18 mouse cellular contexts compared by ENCODE assay signal in genomic region chr7:82838414-82838813, GRCm38 (mm10). TPM values are rescaled to one million over a fixed set of nuclear protein-coding genes. Genes with fewer than 3 reads are reported as not detected.
A peak's percentile ranks its signal among the peaks of the same experiment; 100 is the strongest.
DNase-seq lines count a peak whose midpoint lies in the region; ATAC-seq and TF ChIP-seq lines count a peak whose summit lies in the region.
"Had no signal": no experiment of that assay in that cellular context is flagged by ENCODE, and none has a peak within 500 bp of the region (broad histone marks: within the 10 kb centered on the region; RNA-seq: fewer than 3 reads in every experiment).

No protein-coding gene starts in this region.

- peak; percentile 33 for DNase-seq in intestine, embryonic 14.5 days (ENCODE audit: low spot score)
- DNase-seq in 416B (ENCODE audit: low read depth), result peak; percentile 17
- no peak for DNase-seq in layer of hippocampus, adult 9-11 months
- DNase-seq: adrenal gland, postnatal 10 days; cerebellum, adult 11-12 months; gastrocnemius, postnatal 25 days; kidney, adult 11 months; midbrain, embryonic 14.5 days; right cerebral cortex, postnatal 14 days had no signal

- H3K9me3 ChIP-seq in intestine, embryonic 14.5 days (ENCODE audit: control insufficient read depth, low read length), result no peaks in the 10 kb centered on the region
- no peaks in the 10 kb centered on the region for H3K9me3 ChIP-seq in intestine, postnatal 0 days (ENCODE audit: control insufficient read depth)
- H3K9me3 ChIP-seq in kidney, embryonic 15.5 days (replicated peaks), result no peaks in the 10 kb centered on the region
- H3K9me3 ChIP-seq: forebrain, embryonic 12.5 days; heart, embryonic 10.5 days; hindbrain, embryonic 13.5 days; liver, embryonic 15.5 days had no signal

- no peak overlapping the region for H3K4me2 ChIP-seq in intestine, embryonic 14.5 days (ENCODE audit: low read length)
- H3K4me2 ChIP-seq in intestine, postnatal 0 days (replicated peaks; ENCODE audit: low read depth), result no peak overlapping the region
- no peak overlapping the region for H3K4me2 ChIP-seq in kidney, embryonic 15.5 days
- H3K4me2 ChIP-seq: forebrain, embryonic 12.5 days; hindbrain, embryonic 13.5 days; liver, embryonic 15.5 days had no signal

- no peak for TF ChIP-seq POLR2A in bone marrow macrophage, adult 2 months (IDR thresholded peaks at IDR 0.05; ENCODE audit: borderline replicate concordance, low read depth, low read length)

- peak overlapping the region; percentile 69 for H3K27ac ChIP-seq in intestine, embryonic 14.5 days (ENCODE audit: low read depth)
- no peak overlapping the region for H3K27ac ChIP-seq in intestine, postnatal 0 days (ENCODE audit: low read depth, low read length)
- peak overlapping the region; percentile 52 for H3K27ac ChIP-seq in bone marrow macrophage, adult 2 months (ENCODE audit: insufficient read depth, low read depth, low read length)
- H3K27ac ChIP-seq in macrophage, result peak overlapping the region; percentile 72
- no peak overlapping the region for H3K27ac ChIP-seq in kidney, embryonic 15.5 days
- H3K27ac ChIP-seq: forebrain, embryonic 12.5 days; heart, embryonic 10.5 days; hindbrain, embryonic 13.5 days; kidney, postnatal 0 days; liver, embryonic 15.5 days had no signal

- peaks cover 17% of the 10 kb centered on the region for H3K4me1 ChIP-seq in intestine, embryonic 14.5 days (replicated peaks; ENCODE audit: control insufficient read depth, insufficient read depth, low read length)
- H3K4me1 ChIP-seq in intestine, postnatal 0 days (replicated peaks; ENCODE audit: control insufficient read depth, insufficient read depth, low read length), result no peaks in the 10 kb centered on the region
- peaks cover 17% of the 10 kb centered on the region for H3K4me1 ChIP-seq in bone marrow macrophage, adult 2 months (ENCODE audit: control insufficient read depth, insufficient read depth, low read length)
- 0 out of 2 replicates have a peak, but pooled peaks cover 5% of the 10 kb centered on the region for H3K4me1 ChIP-seq in kidney, embryonic 15.5 days
- H3K4me1 ChIP-seq: heart, embryonic 10.5 days; liver, embryonic 15.5 days had no signal

- H3K4me3 ChIP-seq in intestine, embryonic 14.5 days (ENCODE audit: low read depth, low read length), result no peak overlapping the region
- H3K4me3 ChIP-seq in intestine, postnatal 0 days (ENCODE audit: low read depth, low read length), result no peak overlapping the region
- no peak overlapping the region for H3K4me3 ChIP-seq in bone marrow macrophage, adult 2 months (ENCODE audit: insufficient read depth, low read length)
- H3K4me3 ChIP-seq in macrophage (ENCODE audit: inconsistent target), result no peak overlapping the region
- H3K4me3 ChIP-seq in kidney, embryonic 15.5 days (replicated peaks), result no peak overlapping the region
- H3K4me3 ChIP-seq: forebrain, embryonic 12.5 days; heart, embryonic 10.5 days; hindbrain, embryonic 13.5 days; liver, embryonic 15.5 days had no signal

- no peak for TF ChIP-seq CTCF in intestine, postnatal 0 days (IDR thresholded peaks at IDR 0.05; ENCODE audit: low read depth)
- no peak for TF ChIP-seq CTCF in bone marrow macrophage, adult 2 months (IDR thresholded peaks at IDR 0.05; ENCODE audit: low read depth, low read length)

- no peak for ATAC-seq in intestine, embryonic 14.5 days (replicated peaks; ENCODE audit: low FRiP score, low TSS enrichment, low read depth)
- ATAC-seq in intestine, postnatal 0 days, result no peak
- ATAC-seq in kidney, embryonic 15.5 days (replicated peaks; ENCODE audit: low FRiP score), result no peak

- H3K27me3 ChIP-seq in intestine, embryonic 14.5 days (replicated peaks; ENCODE audit: control insufficient read depth, insufficient read depth, low read length), result no peaks in the 10 kb centered on the region
- no peaks in the 10 kb centered on the region for H3K27me3 ChIP-seq in intestine, postnatal 0 days (replicated peaks; ENCODE audit: control insufficient read depth, insufficient read depth, low read length)
- no peaks in the 10 kb centered on the region for H3K27me3 ChIP-seq in kidney, embryonic 15.5 days
- H3K27me3 ChIP-seq: forebrain, embryonic 12.5 days; hindbrain, embryonic 13.5 days; liver, embryonic 15.5 days had no signal

- no peak overlapping the region for H3K9ac ChIP-seq in intestine, embryonic 14.5 days (ENCODE audit: low read length)
- no peak overlapping the region for H3K9ac ChIP-seq in intestine, postnatal 0 days (ENCODE audit: low read depth, low read length)
- no peak overlapping the region for H3K9ac ChIP-seq in kidney, embryonic 15.5 days
- H3K9ac ChIP-seq: forebrain, embryonic 12.5 days; hindbrain, embryonic 13.5 days; liver, embryonic 15.5 days had no signal

- no peaks in the 10 kb centered on the region for H3K79me2 ChIP-seq in macrophage (ENCODE audit: inconsistent target)

- H3K36me3 ChIP-seq in intestine, embryonic 14.5 days (ENCODE audit: control insufficient read depth, insufficient read depth, low read length), result no peaks in the 10 kb centered on the region
- no peaks in the 10 kb centered on the region for H3K36me3 ChIP-seq in intestine, postnatal 0 days (ENCODE audit: control insufficient read depth, insufficient read depth)
- no peaks in the 10 kb centered on the region for H3K36me3 ChIP-seq in macrophage (ENCODE audit: inconsistent target)
- no peaks in the 10 kb centered on the region for H3K36me3 ChIP-seq in kidney, embryonic 15.5 days
- H3K36me3 ChIP-seq: forebrain, embryonic 12.5 days; heart, embryonic 10.5 days; hindbrain, embryonic 13.5 days; liver, embryonic 15.5 days had no signal

- WGBS in intestine, embryonic 14.5 days, result 64% methylated on average over 1 of the region's 1 CpGs
- WGBS in intestine, postnatal 0 days, result 71% methylated on average over 1 of the region's 1 CpGs
- 0% methylated on average over 1 of the region's 1 CpGs for WGBS in macrophage (ENCODE audit: missing documents)
- WGBS in kidney, embryonic 15.5 days, result 48% methylated on average over 1 of the region's 1 CpGs

RNA-seq across cellular contexts. Expression of gene Mex3b, which starts 28.7 kb away (rescaled TPM):
- polyA plus RNA-seq in intestine, embryonic 14.5 days (2014; fragmentation: Nextera tagmentation; extraction: Ambion mirVana), result 11.8 and 14.1 TPM in 2 replicates
- 2.3 and 2.8 TPM in 2 replicates for polyA plus RNA-seq in intestine, postnatal 0 days (2015; fragmentation: Nextera tagmentation; extraction: Ambion mirVana)
- 6.8 and 7.8 TPM in 2 replicates for polyA plus RNA-seq in bone marrow macrophage, adult 2 months (2012; ENCODE audit: insufficient read depth, insufficient read length, missing spikeins)
- total RNA-seq in macrophage (2018; cell fraction: chromatin; rRNA removed), result 10 to 100 TPM in 3 of 26 experiments, 1 to 10 TPM in 23; 1.9 to 14.3 (median 5.6) TPM
- total RNA-seq in macrophage (2018; cell fraction: cytosol; rRNA removed), result 10 to 100 TPM in 12 of 26 experiments, 1 to 10 TPM in 14; 3.3 to 29.9 (median 8.6) TPM
- total RNA-seq in macrophage (2018; cell fraction: nucleus; rRNA removed), result 10 to 100 TPM in 12 of 26 experiments, 1 to 10 TPM in 14; 5.2 to 34.2 (median 9.1) TPM
- polyA plus RNA-seq in macrophage (2018), result 4.9 to 19.3 TPM (median 6.0 TPM) in 3 replicates
- polyA plus RNA-seq in kidney, embryonic 15.5 days (2015; fragmentation: Nextera tagmentation; extraction: Ambion mirVana), result 11.1 and 11.3 TPM in 2 replicates

Comparison
In these comparisons a context has a peak if more than half of its experiments do, and no peak if none do; other contexts are left out.
1. H3K27ac ChIP-seq: peak in intestine, embryonic 14.5 days (single experiment), bone marrow macrophage, adult 2 months (single experiment) and macrophage (single experiment); none in intestine, postnatal 0 days (single experiment) and kidney, embryonic 15.5 days (single experiment).